Mouse (Mus musculus) kidney, adult 8-10 months (tissue): ENCODE measurements at regions not wholly inside any gene's neighbourhood (a gene's known extent, or its start where the extent isn't known, plus 50 kb on each side); places are given as distances from the start of the nearest gene placed in this dataset.

ENCODE experiments used
- DNase-seq, 2 experiments: peaks; one replicate each; pipeline ENCODE4 v3.0.0; 2022

DNA sequence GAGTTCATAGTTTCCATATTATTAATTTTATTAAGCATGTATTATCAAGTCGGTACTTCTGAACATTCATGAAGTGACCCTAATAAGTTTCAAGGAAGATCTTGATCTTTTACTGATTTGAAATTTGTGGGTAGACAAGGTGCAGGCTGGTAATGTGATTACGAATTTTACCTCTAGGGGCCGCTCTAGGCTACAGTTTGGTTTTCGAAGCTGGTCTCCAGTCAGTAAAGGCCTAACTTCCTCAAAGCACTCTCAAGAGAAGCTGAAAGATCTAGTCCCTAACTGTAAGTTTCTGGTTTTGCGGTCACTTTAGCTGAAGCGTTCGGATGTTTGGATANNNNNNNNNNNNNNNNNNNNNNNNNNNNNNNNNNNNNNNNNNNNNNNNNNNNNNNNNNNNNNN is 408.1 kb upstream of the Frg1 start:
- peak in 1 of 2 experiments; percentile 32 for DNase-seq

DNA sequence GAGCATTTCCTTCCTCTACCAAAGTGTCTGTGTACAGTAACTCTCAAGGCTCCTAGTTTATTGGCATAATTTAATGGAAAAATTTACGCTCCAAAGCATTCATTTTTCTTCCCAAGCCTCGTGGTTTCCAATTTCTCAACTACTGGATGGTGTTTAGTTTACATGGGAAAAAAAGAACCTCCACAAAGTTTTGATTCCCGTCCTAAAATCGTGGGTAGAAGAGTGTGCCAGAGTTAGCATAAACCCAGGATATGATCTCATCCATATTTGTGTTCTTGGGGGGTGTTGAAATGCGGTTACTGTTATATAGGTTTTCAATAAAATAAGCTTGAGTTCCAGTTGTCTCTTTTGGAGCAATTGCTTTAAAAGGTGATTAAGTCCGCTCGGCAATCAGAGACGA is 406.2 kb upstream of the Frg1 start:
- no peak for DNase-seq

GRCm38 (mm10) chr8:41821676-41822075 is 404.8 kb upstream of the Frg1 start:
- no peak for DNase-seq

DNA sequence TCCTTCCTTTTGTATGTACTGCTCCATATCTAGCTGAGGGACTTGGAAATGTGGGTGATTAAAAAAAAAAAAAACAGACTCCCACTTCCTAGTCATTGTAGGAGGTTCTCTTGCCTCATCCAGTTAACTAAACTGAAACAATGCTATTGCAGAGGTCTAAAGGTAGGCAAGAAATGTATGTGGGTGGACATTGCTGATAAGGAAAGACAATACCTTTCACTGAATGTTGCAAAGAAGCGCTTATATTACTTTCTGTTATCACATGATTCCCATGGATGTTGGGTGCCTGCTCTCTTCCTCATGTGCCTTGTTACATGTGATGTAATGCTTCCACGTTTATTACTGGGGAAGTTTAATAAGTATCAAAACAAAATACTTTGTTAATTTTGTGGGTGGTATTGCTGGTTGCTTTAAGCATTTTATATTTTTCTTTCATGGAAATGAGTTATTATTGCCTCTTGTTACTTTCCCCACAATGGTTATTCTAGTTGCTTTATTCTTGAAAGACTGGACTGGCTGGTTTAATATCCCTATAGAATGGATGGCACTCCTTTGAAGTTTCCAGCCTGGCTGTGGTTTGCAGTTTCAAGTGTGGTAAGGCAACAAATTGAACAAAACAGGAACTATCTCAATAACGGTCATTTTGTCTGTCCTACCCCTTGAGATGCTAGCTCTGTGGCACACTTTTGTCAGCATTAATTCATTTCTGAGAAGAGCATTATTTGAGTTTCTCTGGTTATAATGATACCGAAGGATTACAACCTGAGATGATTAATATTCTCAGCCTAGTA is 403.9 kb upstream of the Frg1 start:
- no peak for DNase-seq

DNA sequence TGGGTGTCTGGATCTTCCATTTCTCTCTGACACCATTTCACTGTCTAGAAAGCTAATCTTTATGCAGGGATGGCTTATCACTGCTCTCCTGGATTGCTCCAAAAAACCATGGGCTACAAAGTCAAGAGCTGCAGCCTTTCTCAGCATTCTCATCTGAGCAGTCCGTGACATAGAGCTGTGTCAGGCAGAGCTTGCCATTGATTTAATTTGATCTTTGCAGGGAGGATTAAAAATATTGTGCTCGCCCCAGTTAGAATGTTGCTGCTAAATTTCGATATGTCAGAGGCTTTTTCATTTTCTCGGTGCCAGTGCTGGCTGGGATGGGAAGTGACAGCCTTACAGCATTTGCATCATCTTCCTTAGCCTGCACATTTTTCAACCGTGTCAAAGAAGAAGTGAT is 401.7 kb upstream of the Frg1 start:
- DNase-seq: no peak

GRCm38 (mm10) chr8:41818079-41818478 is 401.2 kb upstream of the Frg1 start:
- DNase-seq: no peak

DNA sequence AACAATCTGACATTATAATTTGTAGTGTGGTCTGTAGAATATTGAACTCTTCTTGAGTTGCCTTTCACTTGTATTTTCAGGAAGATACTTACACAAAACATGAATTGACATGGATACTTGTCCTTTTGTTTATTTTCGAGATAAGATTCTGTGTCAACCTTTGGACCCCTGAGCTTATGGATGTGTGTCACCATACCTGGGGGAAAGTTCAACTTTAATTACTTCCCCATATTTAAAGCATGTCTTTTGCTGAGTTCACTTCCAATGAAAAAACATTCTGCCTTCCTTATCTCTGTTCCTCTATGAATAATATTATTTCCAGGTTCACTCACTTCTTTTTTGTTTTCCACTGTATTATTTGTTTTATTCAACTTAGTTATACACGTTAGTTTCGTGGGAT is 398.4 kb upstream of the Frg1 start:
- no peak for DNase-seq

DNA sequence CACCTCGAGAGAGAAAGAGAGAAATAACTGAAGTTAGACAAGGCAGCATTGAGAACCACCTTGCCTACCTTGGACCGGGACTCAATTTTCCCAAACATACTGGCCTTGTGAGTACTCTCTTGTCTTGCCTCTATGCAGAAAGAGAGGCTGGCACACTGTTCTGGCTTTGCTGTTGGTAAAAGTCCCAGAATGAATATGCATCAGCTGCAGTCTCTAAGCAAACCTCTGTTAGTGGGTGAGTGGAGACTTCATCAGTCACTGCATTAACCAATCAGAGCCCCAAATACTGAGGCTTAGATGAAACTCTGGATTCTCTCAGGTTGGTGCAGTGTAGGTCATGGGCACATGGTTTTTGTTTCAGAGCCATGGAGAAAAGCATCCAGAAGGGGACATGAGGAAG is 378.8 kb upstream of the Frg1 start:
- DNase-seq: no peak

DNA sequence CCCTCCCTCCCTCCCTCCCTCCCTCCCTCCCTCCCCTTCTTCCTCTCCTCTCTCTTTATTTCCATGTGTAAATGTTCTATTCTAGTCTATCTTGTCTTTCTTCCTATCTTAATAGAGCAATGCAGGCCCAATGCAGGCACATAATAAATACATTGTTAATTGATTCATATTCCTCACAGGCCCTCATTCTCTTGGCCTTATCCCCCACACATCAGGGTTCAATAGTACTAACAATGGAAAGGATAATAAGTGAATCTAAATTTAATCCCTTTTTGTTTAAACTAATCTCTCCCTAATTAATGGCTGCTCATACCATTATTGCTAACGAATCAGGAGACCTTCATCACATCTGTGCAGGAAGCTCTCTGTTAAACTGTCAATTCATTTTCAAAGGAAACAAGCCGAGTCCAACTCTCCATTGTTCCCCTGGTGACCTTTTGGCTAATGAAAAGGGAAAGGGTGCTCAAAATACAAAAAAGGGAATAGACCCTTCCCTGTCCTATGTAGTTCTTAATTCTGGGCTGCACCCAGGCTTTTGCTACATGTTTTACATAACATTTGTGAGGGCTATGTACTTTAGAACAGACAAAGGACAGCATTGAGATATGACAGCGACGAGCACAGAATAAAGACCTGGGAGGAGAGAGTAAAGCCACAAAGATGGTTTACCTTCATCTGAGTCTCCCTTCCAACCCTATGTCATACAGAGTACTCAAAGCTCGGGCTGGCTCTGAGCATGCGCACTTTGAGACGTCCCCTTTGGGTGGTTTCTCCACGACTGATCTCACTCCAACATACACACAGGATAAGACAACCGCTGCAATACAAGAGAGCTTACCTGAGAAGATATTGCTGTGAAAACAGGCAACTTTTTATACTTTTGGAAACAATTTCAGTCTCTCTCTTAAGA is 370.3 kb upstream of the Frg1 start:
- DNase-seq: no peak

GRCm38 (mm10) chr8:41785977-41786376 is 369.1 kb upstream of the Frg1 start:
- no peak for DNase-seq

GRCm38 (mm10) chr8:41782837-41783236 is 366.0 kb upstream of the Frg1 start:
- DNase-seq: no peak

DNA sequence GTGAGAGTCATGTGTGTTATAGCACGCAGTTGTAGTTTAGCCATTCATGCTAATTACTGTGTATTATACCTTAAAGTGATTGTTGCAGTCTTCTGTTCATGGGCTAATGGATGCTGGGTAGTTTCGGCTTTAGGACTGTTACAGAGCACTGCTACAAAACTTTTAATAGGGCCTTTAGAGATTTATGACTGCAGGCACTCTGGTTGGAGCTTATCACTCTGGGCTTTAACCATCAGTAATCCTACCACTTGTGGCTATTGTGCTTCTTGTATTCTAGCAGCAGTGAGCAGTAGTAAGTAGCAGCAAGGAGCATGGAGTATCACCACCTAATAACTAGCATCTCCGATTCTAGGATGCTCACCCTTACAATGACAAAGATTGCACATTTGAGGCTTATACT is 362.6 kb upstream of the Frg1 start:
- no peak for DNase-seq

DNA sequence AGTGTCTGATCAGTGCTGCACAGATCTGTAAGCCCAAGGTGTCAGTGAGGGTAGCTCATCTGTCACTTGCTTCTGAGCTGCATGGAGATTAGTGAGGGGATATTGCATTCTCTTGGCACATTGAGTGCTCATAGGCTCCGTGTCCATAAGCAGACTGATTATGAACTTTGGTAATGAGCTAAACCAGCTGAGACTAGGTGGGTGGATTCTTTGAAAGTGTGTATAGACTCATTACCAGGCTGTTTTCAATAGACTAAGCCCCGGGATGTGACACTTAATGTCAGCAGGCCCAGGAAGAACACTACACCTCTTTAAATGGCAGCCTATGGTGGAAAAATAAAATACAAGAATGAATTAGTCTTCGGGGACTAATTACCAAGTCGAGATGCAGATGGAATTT is 354.9 kb upstream of the Frg1 start:
- no peak for DNase-seq

DNA sequence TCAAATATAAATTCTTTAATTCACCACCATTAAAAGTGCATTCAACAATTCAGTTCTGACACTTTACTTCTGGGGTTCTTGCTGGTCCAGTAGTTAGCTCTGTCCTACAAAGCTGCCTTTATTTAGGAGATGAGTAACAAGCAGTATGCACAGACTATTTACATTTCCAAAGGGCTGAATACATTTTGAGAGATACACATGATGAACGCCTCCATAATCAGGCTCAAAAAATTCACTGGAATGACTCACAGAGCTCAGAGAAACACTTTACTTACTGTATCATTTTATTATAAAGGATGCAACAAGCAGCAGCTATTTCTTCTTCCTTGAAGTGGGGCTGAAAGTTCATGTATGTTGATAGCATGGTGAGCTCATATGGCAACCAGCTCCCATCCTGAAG is 336.6 kb upstream of the Frg1 start:
- no peak for DNase-seq

DNA sequence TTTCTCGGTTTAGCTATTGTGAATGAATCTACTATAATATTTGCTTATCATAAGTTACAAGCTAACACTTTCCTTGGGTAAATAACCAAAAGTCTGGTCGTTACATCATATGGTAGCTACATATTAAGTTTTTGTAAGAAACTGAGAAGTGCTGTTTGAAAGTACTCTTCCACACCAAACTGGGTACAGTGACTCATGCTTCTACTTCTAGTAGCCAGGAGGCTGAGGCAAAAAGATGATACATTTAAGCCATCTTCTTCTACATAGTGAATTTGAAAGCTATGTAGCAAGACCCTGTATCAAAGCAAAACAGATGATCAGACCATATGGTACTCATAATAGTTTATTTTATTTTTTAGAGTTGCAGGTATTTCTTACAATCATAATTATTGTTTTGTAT is 335.8 kb upstream of the Frg1 start:
- no peak for DNase-seq

DNA sequence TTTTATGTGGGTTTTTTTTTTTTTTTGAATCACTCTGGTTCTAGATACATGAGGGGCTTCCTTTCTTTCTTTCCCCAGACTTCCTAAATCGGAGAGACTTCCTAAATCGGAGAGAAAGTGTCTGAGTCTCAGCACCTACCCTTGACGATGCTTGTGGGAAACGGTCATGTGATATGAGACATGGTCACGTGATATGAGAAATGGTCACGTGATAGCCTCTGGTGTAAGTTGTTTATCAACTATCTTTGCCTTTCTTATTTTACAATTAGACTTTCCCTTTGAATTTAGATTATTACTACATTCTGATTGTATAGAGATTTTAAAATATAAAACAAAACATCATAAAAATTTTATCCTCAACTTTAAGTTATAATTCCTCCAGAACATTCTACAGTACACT is 330.1 kb upstream of the Frg1 start:
- DNase-seq: no peak

GRCm38 (mm10) chr8:41742796-41743670 is 326.2 kb upstream of the Frg1 start:
- DNase-seq: no peak

GRCm38 (mm10) chr8:41717002-41717401 is 300.1 kb upstream of the Frg1 start:
- no peak for DNase-seq

DNA sequence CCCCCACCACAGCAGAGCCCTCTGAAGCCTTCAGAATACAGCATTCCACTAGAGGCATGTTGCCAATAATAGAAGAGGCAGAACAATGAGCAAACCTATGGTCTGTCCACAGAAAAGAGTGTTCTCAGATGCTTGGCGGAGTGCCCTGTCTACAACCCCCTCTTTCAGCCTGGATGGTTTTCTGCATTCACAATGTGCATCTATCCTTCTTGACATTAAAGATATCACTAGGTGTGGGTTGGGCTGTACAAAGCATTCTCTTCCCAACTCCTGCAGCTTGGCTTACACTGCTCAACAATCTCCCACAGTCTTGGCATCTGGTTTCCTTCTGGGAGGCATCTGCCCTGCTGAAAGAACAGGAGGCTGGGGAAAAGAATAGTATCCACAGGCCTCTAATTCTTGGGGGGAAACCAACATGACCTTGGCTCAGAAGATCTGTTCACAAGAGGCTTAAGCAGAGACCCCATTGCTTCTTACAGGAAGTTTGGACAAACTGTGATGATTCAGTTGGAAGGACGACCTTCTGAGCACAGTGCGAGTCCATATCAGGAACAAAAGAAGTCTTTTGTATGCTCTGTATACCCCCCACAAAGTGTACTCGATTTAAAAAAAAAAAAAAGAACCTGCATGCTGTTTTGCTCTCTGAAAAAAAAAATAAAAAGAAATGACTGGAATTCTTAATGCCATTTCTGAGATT is 296.9 kb upstream of the Frg1 start:
- DNase-seq: no peak

DNA sequence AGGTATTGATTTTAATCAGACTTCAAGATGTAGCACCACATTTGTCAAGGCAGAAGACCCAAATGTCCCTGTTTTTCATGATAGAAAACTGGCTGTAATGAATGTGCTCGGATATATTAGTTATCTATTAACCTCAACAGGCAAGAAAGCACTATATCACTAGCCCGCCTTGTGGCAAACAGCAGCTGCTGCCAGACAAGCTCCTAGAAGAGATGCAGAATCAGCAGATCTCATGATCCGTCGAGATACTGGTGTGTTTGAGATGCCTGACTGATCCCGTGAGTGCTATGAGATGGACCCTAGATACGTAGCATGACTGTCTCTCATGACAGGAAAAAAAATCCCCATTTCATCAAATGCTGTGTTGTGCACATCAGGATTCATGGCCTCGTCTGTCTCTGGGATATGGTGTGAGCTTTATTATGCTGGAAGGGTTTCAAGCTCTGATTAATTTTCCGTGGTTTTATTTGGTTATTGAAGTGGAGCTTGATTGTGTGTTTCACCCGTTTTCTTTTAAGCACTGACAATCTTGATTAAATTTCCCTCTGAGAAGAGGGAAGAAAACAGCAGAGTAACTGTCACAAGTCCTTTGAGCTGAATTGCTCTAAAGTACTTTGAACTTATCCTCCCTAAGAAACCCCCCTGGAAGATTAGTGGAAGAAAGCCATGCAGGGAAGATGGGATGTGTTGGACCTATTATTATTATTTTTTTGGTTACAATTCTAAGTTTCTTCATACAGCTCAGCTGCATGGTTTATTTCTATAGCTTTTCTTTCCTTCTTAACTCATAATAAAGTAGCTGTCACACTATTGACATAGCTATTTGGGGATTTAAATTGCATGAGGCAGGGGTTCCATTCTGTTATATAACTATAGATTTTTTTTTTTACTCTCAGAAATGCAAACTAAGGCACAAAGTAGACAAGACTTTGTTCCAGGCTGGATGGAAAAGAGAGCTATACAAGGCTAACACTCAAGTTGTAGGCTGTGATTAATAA is 287.4 kb upstream of the Frg1 start:
- DNase-seq: peak; percentile 2 to 4
